Mouse (Mus musculus): ENCODE results near the gene Chrdl2.

DNA sequence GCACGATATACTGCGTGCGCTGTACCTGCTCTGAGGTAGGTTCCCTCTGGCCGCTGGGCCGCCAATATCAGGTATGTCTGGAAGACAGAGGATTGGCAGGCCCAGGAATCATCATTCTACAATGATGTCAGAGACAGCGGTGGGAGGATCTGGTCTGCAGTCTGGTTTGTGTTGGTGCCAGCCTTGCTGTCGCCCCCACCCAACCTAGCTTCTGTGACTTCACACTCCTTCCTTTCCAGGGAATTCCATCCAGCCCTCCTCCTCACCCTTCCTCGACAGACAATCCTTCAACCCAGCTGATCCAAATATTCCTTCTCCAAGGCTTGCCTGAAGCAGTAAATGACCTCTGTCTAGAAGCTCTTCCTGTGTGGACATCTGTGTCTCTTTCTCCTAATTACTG lies 11.1 kb downstream of the Chrdl2 start:
- TF ChIP-seq CTCF (conservative IDR thresholded peaks at IDR 0.05; ENCODE audit: low read length) (no peak), NANOG (IDR thresholded peaks at IDR 0.05; ENCODE audit: borderline replicate concordance, low read length) (no peak)
